Mouse (Mus musculus) stomach, embryonic 14.5 days (tissue): ENCODE measurements around the gene Fbxw9. TPM values are rescaled to one million over a fixed set of nuclear protein-coding genes. Genes with fewer than 3 reads are reported as not detected.

Experiments used
- ATAC-seq: fragments of 200-750 bp; cut with Nextera tagmentation; 2 replicates; pipeline ENCODE4 v1.8.0; 2017; ENCODE audit warnings: low read depth, moderate TSS enrichment; ENCODE audit not compliant: insufficient number of reproducible peaks, insufficient read depth, low FRiP score
- H3K27ac ChIP-seq: fragments of 300-500 bp; sonication (generic); 2 replicates; pipeline ENCODE4 v1.5.1; 2014; ENCODE audit warnings: mild to moderate bottlenecking, low read length, moderate library complexity, mixed read lengths
- H3K27me3 ChIP-seq: fragments of 300-500 bp; sonication (generic); 2 replicates; pipeline ENCODE4 v1.6.1; 2014; ENCODE audit warnings: low read length, control low read depth, mixed read lengths; ENCODE audit not compliant: control insufficient read depth, insufficient read depth
- H3K36me3 ChIP-seq: fragments of 300-500 bp; sonication (generic); 2 replicates; pipeline ENCODE4 v1.6.1; 2014; ENCODE audit warnings: mild to moderate bottlenecking, control low read depth, low read length, moderate library complexity, mixed read lengths; ENCODE audit not compliant: control insufficient read depth, insufficient read depth
- H3K4me1 ChIP-seq: fragments of 300-500 bp; sonication (generic); 2 replicates; pipeline ENCODE4 v1.6.1; 2014; ENCODE audit warnings: low read length, control low read depth, mixed read lengths; ENCODE audit not compliant: control insufficient read depth, insufficient read depth
- H3K4me2 ChIP-seq: fragments of 300-500 bp; sonication (generic); replicated peaks from 2 replicates; pipeline ENCODE4 v1.6.1; 2014; ENCODE audit warnings: low read depth, low read length, control low read depth
- H3K4me3 ChIP-seq: fragments of 300-500 bp; sonication (generic); 2 replicates; pipeline ENCODE4 v1.5.1; 2014; ENCODE audit warnings: low read depth, low read length, control low read depth
- H3K9ac ChIP-seq: fragments of 300-500 bp; sonication (generic); replicated peaks from 2 replicates; pipeline ENCODE4 v1.6.1; 2014; ENCODE audit warnings: low read depth, mild to moderate bottlenecking, control low read depth, low read length, moderate library complexity, mixed read lengths
- H3K9me3 ChIP-seq: fragments of 300-500 bp; sonication (generic); 2 replicates; pipeline ENCODE4 v1.6.1; 2016; ENCODE audit warnings: low read depth, low read length, control low read depth; ENCODE audit not compliant: control insufficient read depth
- WGBS: fragments of 180-500 bp; shearing (Covaris S2); extraction: QIAGEN DNeasy Blood & Tissue Kit; methylation state at CpG from one replicate; pipeline ENCODE4 v1.1.7; 2014; 5-methylcytosine and 5-hydroxymethylcytosine counted together
- microRNA-seq: library from miRNA; unstranded; fragments of <30 nt; microRNA quantifications from one replicate; pipeline ENCODE4, GENCODE M21; 2016
- polyA plus RNA-seq: library from polyadenylated mRNA; unstranded; fragments of >200 nt; fragmentation: Nextera tagmentation; extraction: Ambion mirVana; gene quantifications from 2 replicates; pipeline ENCODE4 v1.2.1, GENCODE M21; 2014

The Fbxw9 gene
- polyA plus RNA-seq, 1 experiment from 2014 or later = 32.6 TPM

DNA sequence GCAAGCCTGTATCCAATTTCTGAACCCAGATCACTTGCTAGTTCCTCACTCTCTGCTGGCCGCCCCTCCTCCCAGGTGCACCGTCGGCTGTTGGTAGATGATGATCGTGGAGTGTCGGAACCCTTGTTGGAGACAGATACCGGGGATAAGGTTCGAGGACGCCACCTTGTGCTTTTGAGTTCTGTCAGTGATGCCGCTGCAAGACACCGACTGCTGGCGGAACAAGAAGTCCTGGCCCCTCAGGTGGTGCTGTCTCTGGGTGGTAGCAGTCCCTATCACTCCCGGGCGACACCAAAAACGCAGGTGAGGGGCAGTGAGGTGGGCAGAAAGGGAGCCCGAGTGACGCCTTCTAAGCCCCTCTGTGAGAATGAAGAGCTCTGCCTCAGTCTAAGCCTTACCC lies 36.3 kb downstream of the Fbxw9 start:
- Histone ChIP-seq H3K27me3 (no peaks in the 10 kb centered on the region), H3K4me2 (no peak overlapping the region), H3K9me3 (no peaks in the 10 kb centered on the region), H3K36me3 (peaks cover 26% of the 10 kb centered on the region), H3K9ac (no peak overlapping the region), H3K4me3 (no peak overlapping the region), H3K4me1 (no peaks in the 10 kb centered on the region), H3K27ac (no peak overlapping the region)
- ATAC-seq = no peak
- 93% methylated on average over 16 of the region's 16 CpGs for WGBS

DNA sequence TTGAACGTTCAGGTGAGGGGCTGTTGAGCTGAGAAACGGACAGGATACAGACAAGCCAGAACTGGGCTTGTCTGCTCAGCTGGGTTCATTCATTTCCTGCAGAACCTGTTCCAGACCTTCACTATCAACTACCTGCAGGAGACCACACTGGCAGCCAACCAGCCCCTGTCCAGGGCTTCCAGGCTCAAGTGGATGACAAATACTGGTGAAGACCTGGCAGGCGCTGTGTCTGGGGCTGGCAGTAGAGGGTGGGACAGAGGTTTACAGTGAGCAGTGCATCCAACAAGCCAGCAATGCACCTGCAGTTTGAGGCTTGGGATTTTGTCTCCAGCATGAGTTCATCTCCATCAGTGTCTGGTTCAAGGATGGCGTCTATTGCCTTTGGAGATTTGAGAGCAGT lies 37.0 kb downstream of the Fbxw9 start:
- H3K4me1 ChIP-seq = no peaks in the 10 kb centered on the region
- ATAC-seq = no peak
- H3K27ac ChIP-seq = no peak overlapping the region
- no peaks in the 10 kb centered on the region for H3K27me3 ChIP-seq
- H3K4me2 ChIP-seq = no peak overlapping the region
- H3K9me3 ChIP-seq = no peaks in the 10 kb centered on the region
- no peak overlapping the region for H3K9ac ChIP-seq
- H3K4me3 ChIP-seq = no peak overlapping the region
- H3K36me3 ChIP-seq = peaks cover 26% of the 10 kb centered on the region
- 87% methylated on average over 4 of the region's 4 CpGs for WGBS

DNA sequence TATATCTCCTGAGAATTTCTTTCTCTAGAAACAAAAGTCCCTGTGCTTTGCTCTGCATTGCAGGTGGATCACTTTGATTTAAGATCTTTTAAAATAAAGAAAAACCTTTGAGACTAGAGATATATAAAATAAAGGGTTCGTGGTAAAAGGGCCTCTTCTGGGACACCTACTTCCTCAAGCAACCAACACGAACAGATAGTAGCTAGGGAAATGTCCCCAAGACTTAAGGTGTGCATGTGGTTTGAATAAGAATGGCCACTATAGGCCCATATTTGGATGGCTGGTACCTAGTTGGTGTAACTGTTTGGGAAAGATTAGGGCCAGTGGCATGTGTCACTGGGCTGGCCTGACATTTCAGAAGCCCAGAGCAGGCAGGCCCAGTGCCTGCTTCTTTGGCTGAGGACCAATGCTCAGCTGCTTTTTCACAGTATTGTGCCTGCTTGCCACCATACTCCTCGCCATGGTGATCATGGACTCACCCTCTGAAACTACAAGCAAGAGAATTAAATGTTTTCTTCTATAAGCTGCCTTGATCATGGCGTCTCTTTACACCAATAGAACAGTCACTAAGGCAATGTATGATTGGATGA lies 40.3 kb downstream of the Fbxw9 start:
- no peak for ATAC-seq
- no peak overlapping the region for H3K27ac ChIP-seq
- H3K9ac ChIP-seq = no peak overlapping the region
- H3K36me3 ChIP-seq = peaks cover 22% of the 10 kb centered on the region
- no peak overlapping the region for H3K4me3 ChIP-seq
- H3K4me1 ChIP-seq = no peaks in the 10 kb centered on the region
- no peak overlapping the region for H3K4me2 ChIP-seq
- H3K9me3 ChIP-seq = no peaks in the 10 kb centered on the region
- no peaks in the 10 kb centered on the region for H3K27me3 ChIP-seq
- 88% methylated on average over 4 of the region's 4 CpGs for WGBS

DNA sequence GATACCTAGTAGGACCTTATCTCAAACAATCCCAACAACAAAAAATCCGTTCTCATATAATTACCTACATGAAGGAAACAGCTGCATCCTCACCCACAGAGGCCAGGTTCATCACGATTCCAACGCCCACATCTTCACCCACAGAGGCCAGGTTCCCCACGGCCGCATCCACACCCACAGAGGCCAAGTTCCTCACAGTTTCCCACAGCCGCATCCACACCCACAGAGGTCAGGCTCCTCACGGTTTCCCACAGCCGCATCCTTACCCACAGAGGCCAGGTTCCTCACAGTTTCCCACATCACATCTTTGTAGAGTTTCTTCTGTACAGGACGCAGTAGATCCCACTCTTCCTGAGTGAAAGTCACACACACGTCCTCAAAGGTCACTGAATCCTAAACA lies 53.4 kb downstream of the Fbxw9 start:
- Histone ChIP-seq H3K27ac (no peak overlapping the region), H3K9ac (no peak overlapping the region), H3K9me3 (no peaks in the 10 kb centered on the region), H3K4me1 (no peaks in the 10 kb centered on the region), H3K36me3 (peaks cover 17% of the 10 kb centered on the region), H3K4me3 (no peak overlapping the region), H3K27me3 (no peaks in the 10 kb centered on the region), H3K4me2 (no peak overlapping the region)
- 91% methylated on average over 10 of the region's 10 CpGs for WGBS
- no peak for ATAC-seq

DNA sequence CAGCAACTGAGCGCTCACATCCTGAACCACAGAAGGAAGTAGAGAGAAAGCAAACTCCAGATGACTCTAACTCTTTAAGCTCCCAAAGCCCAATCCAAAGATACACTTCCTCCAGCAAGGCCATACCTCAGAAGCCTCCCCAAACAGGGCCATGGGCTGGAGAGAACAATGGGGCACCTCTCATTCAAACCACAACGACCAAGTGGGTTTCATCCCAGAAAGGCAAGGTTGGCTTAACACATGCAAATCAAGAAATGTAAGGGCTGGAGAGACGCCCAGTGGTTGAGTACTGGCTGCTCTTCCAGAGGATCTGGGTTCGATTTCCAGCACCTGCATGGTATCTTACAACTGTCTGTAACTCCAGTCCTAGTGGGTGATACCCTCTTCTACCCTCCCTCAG lies 55.6 kb downstream of the Fbxw9 start:
- H3K4me1 ChIP-seq = no peaks in the 10 kb centered on the region
- 76% methylated on average over 4 of the region's 4 CpGs for WGBS

More for the DNA sequence above, 55.6 kb downstream of the Fbxw9 start:
- Histone ChIP-seq H3K4me3 (no peak overlapping the region), H3K9me3 (no peaks in the 10 kb centered on the region), H3K4me2 (no peak overlapping the region), H3K27ac (no peak overlapping the region), H3K27me3 (no peaks in the 10 kb centered on the region), H3K9ac (no peak overlapping the region), H3K36me3 (peaks cover 8% of the 10 kb centered on the region; the same call in 1 of the 2 replicates)
- ATAC-seq = no peak

Small RNAs within 50 kb of the gene (microRNA-seq; reads per million reads assigned to microRNA genes)
- gene Gm23388 (not detected), gene Mir7070 (1.6 reads per million)

Other genes with a start within 250 kb of the Fbxw9 start
- gene Dand5, start 237.2 kb upstream of the Fbxw9 start, polyA plus RNA-seq = 7.1 and 7.6 TPM in 2 replicates
- gene Gadd45gip1, start 228.5 kb upstream of the Fbxw9 start, polyA plus RNA-seq = 49.5 and 50.5 TPM in 2 replicates
- 119 and 125 TPM in 2 replicates for gene Rad23a, start 219.4 kb upstream of the Fbxw9 start, polyA plus RNA-seq
- gene Calr, start 213.1 kb upstream of the Fbxw9 start, polyA plus RNA-seq = 669 and 791 TPM in 2 replicates
- 83.7 and 88.9 TPM in 2 replicates for gene Farsa, start 203.1 kb upstream of the Fbxw9 start, polyA plus RNA-seq
- gene Syce2, start 187.9 kb upstream of the Fbxw9 start, polyA plus RNA-seq = 65.4 and 77.8 TPM in 2 replicates
- 29.3 and 30.8 TPM in 2 replicates for gene Gcdh, start 166.1 kb upstream of the Fbxw9 start, polyA plus RNA-seq
- 2.3 and 2.4 TPM in 2 replicates for gene Klf1, start 158.1 kb upstream of the Fbxw9 start, polyA plus RNA-seq
- 14.7 and 17.9 TPM in 2 replicates for gene Dnase2a, start 151.5 kb upstream of the Fbxw9 start, polyA plus RNA-seq
- 2.2 and 3.2 TPM in 2 replicates for gene Mast1, start 122.7 kb upstream of the Fbxw9 start, polyA plus RNA-seq
- 0.20 TPM in 1 of 2 replicates, not detected in the other for gene Rtbdn, start 113.1 kb upstream of the Fbxw9 start, polyA plus RNA-seq
- not detected in 2 replicates for gene Gm49661, start 90.6 kb upstream of the Fbxw9 start, polyA plus RNA-seq
- gene Prdx2, start 90.5 kb upstream of the Fbxw9 start, polyA plus RNA-seq = 799 and 888 TPM in 2 replicates
- 114 and 125 TPM in 2 replicates for gene Rnaseh2a, start 90.3 kb upstream of the Fbxw9 start, polyA plus RNA-seq
- gene Junb, start 81.3 kb upstream of the Fbxw9 start, polyA plus RNA-seq = 16.9 and 23.4 TPM in 2 replicates
- 34.5 and 34.6 TPM in 2 replicates for gene Hook2, start 69.5 kb upstream of the Fbxw9 start, polyA plus RNA-seq
- gene Best2, start 45.5 kb upstream of the Fbxw9 start, polyA plus RNA-seq = 0.29 and 0.38 TPM in 2 replicates
- 101 and 103 TPM in 2 replicates for gene Asna1, start 34.8 kb upstream of the Fbxw9 start, polyA plus RNA-seq
- gene Trir, start 33.2 kb upstream of the Fbxw9 start, polyA plus RNA-seq = 132 and 136 TPM in 2 replicates
- 19.0 and 26.5 TPM in 2 replicates for gene Tnpo2, start 23.1 kb upstream of the Fbxw9 start, polyA plus RNA-seq
- gene Gm5741, start 7.9 kb downstream of the Fbxw9 start, polyA plus RNA-seq = not detected in 2 replicates
- 51.9 and 53.9 TPM in 2 replicates for gene Dhps, start 11.7 kb downstream of the Fbxw9 start, polyA plus RNA-seq
- gene Wdr83os, start 20.7 kb downstream of the Fbxw9 start, polyA plus RNA-seq = 144 and 153 TPM in 2 replicates
- 45.0 and 46.4 TPM in 2 replicates for gene Wdr83, start 21.3 kb downstream of the Fbxw9 start, polyA plus RNA-seq
- gene Man2b1, start 23.2 kb downstream of the Fbxw9 start, polyA plus RNA-seq = 41.5 and 45.9 TPM in 2 replicates
- 1.7 and 2.9 TPM in 2 replicates for gene Zfp791, start 63.0 kb downstream of the Fbxw9 start, polyA plus RNA-seq
- gene Cks1brt, start 91.9 kb downstream of the Fbxw9 start, polyA plus RNA-seq = not detected in 2 replicates
- gene Olfr371, start 165.9 kb downstream of the Fbxw9 start, polyA plus RNA-seq = not detected in 2 replicates
- 109 and 110 TPM in 2 replicates for gene Orc6, start 239.6 kb downstream of the Fbxw9 start, polyA plus RNA-seq
- 133 and 134 TPM in 2 replicates for gene Vps35, start 239.7 kb downstream of the Fbxw9 start, polyA plus RNA-seq